Mouse (Mus musculus) heart, embryonic 16.5 days (tissue): ENCODE results near the gene Vmn1r60. TPM values are rescaled to one million over a fixed set of nuclear protein-coding genes. Genes with fewer than 3 reads are reported as not detected.
"Not testable (repeated sequence)": the region's sequence is repeated elsewhere in the genome, so short reads cannot be mapped to it uniquely, and the experiment has no call there.

Experiments used
- ATAC-seq: fragments of 200-750 bp; cut with Nextera tagmentation; replicated peaks from 2 replicates; pipeline ENCODE4 v1.8.0; 2017; ENCODE audit warnings: moderate number of reproducible peaks; ENCODE audit not compliant: insufficient read depth, low FRiP score; ENCODE audit errors: extremely low read depth
- H3K27ac ChIP-seq: fragments of 300-500 bp; sonication (generic); 2 replicates; pipeline ENCODE4 v1.5.1; 2014; ENCODE audit warnings: mild to moderate bottlenecking, low read length, control low read depth, moderate library complexity
- H3K27me3 ChIP-seq: fragments of 300-500 bp; sonication (generic); 2 replicates; pipeline ENCODE4 v1.6.1; 2014; ENCODE audit warnings: low read length, mixed read lengths; ENCODE audit not compliant: control insufficient read depth, insufficient read depth
- H3K36me3 ChIP-seq: fragments of 300-500 bp; sonication (generic); 2 replicates; pipeline ENCODE4 v1.6.1; 2014; ENCODE audit not compliant: control insufficient read depth, insufficient read depth
- H3K4me1 ChIP-seq: fragments of 300-500 bp; sonication (generic); 2 replicates; pipeline ENCODE4 v1.6.1; 2014; ENCODE audit warnings: low read length, mixed read lengths; ENCODE audit not compliant: control insufficient read depth, insufficient read depth
- H3K4me2 ChIP-seq: fragments of 300-500 bp; sonication (generic); 2 replicates; pipeline ENCODE4 v1.6.1; 2014; ENCODE audit warnings: low read depth, mild to moderate bottlenecking, control low read depth, low read length
- H3K4me3 ChIP-seq: fragments of 300-500 bp; sonication (generic); 2 replicates; pipeline ENCODE4 v1.5.1; 2014; ENCODE audit warnings: mild to moderate bottlenecking, control low read depth, low read length
- H3K9ac ChIP-seq: fragments of 300-500 bp; sonication (generic); 2 replicates; pipeline ENCODE4 v1.6.1; 2014; ENCODE audit warnings: low read length, control low read depth
- H3K9me3 ChIP-seq: fragments of 300-500 bp; sonication (generic); replicated peaks from 2 replicates; pipeline ENCODE4 v1.6.1; 2016; ENCODE audit warnings: low read length; ENCODE audit not compliant: control insufficient read depth
- WGBS: fragments of 180-500 bp; shearing (Covaris S2); extraction: QIAGEN DNeasy Blood & Tissue Kit; methylation state at CpG from one replicate; pipeline ENCODE4 v1.1.7; 2014; 5-methylcytosine and 5-hydroxymethylcytosine counted together
- polyA plus RNA-seq: library from polyadenylated mRNA; unstranded; fragments of >200 nt; fragmentation: Nextera tagmentation; extraction: Ambion mirVana; gene quantifications from 2 replicates; pipeline ENCODE4 v1.2.1, GENCODE M21; 2015

Vmn1r60 gene
- not detected in 2 replicates for polyA plus RNA-seq

DNA sequence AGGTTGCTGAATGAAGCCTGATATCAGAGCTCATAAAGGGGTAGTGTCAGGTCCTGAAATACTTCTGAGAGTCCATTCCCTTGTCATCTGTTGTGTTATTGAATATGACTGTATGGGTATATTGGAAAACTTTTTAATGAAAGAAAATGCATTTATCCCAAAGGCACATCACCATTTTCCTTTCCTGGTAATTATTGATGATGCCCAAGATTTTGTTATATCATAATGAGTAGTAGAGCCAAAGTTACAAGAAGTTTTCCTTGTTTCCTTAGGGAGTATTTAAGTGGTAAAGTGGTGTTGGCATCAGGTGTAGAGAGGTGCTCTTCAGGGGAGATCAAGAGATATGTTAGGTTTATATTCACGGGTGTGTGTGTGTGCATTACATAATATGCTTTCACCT is at the start of gene Vmn1r60:
Vmn1r60 (minus strand) TSS at position 101 of the 400 bp plus-strand sequence.
- not testable (repeated sequence) for H3K27ac ChIP-seq, H3K4me3 ChIP-seq, H3K9ac ChIP-seq, H3K27me3 ChIP-seq, H3K9me3 ChIP-seq, H3K4me2 ChIP-seq, H3K4me1 ChIP-seq, H3K36me3 ChIP-seq, ATAC-seq
- WGBS, result 62% methylated on average over 1 of the region's 1 CpGs

GRCm38 (mm10) chr7:5540770-5541436 is 6.2 kb downstream of the Vmn1r60 start:
- H3K27ac ChIP-seq, H3K4me3 ChIP-seq, H3K9me3 ChIP-seq, H3K4me2 ChIP-seq, H3K27me3 ChIP-seq, ATAC-seq, H3K36me3 ChIP-seq, H3K4me1 ChIP-seq, H3K9ac ChIP-seq: not testable (repeated sequence)
- WGBS, result 45% methylated on average over 3 of the region's 3 CpGs

DNA sequence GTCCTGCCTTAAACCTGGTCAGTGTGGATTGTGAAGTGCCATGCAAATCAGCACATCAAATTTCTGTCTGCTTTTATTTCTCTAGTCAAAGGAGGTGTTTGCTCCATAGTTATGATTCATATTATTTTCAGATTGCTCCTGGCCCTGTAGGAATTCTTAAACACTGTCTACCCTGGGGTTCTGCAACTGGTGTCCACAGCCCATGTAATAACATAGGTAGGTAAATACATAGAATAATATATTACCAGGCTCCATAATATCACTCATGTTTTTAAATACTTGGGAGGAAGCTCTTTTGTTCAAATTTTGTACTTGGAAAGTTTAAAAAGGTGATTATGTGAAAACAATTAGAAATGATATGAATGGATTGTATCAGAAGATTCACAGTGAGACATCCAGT is 53.3 kb downstream of the Vmn1r60 start, which contains the start of gene Vmn2r28:
Vmn2r28 (minus strand) TSS at position 101 of the 400 bp plus-strand sequence.
- ATAC-seq, H3K4me2 ChIP-seq: not testable (repeated sequence)

More for the DNA sequence above, 53.3 kb downstream of the Vmn1r60 start, which contains the start of gene Vmn2r28:
- not testable (repeated sequence) for H3K36me3 ChIP-seq, H3K4me1 ChIP-seq, H3K9ac ChIP-seq, H3K4me3 ChIP-seq, H3K27me3 ChIP-seq, H3K9me3 ChIP-seq, H3K27ac ChIP-seq

Other genes with a start within 250 kb of the Vmn1r60 start
- gene Gm5065, start 196.8 kb downstream of the Vmn1r60 start, polyA plus RNA-seq, result not detected in 2 replicates
- gene Nlrp2, start 196.3 kb downstream of the Vmn1r60 start, polyA plus RNA-seq, result not detected in 2 replicates
- gene Vmn1r58, start 133.9 kb downstream of the Vmn1r60 start, polyA plus RNA-seq, result not detected in 2 replicates
- not detected in 2 replicates for gene Vmn1r59, start 90.5 kb downstream of the Vmn1r60 start, polyA plus RNA-seq
- not detected in 2 replicates for gene Vmn2r28, start 53.4 kb downstream of the Vmn1r60 start, polyA plus RNA-seq
- gene Vmn1r61, start 66.0 kb upstream of the Vmn1r60 start, polyA plus RNA-seq, result not detected in 2 replicates
- not detected in 2 replicates for gene Vmn1r62, start 126.3 kb upstream of the Vmn1r60 start, polyA plus RNA-seq